Mouse (Mus musculus): ENCODE results near the gene Notch2.
A peak's percentile ranks its signal among the peaks of the same experiment; 100 is the strongest.

Notch2 gene

DNA sequence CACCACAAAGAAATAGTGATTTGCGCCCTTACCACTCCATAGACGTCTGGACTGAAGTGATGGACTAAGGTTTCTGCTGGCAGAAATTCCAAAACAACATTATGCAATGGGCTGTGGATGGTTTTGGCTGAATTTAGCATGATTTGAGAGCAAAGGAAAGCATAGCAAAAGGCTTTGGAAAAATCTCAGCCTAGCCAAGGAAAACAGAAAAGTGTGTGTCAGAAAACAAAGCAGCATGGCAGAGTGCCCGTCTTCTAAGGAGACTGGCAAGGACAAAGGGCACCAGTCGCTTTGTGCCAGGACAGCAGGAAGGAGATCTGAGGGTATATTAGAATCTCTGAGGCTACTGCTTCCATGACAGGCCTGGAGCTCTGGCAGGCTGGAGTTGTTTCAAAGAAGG is 165.0 kb downstream of the Notch2 start:
- no peak for DNase-seq

DNA sequence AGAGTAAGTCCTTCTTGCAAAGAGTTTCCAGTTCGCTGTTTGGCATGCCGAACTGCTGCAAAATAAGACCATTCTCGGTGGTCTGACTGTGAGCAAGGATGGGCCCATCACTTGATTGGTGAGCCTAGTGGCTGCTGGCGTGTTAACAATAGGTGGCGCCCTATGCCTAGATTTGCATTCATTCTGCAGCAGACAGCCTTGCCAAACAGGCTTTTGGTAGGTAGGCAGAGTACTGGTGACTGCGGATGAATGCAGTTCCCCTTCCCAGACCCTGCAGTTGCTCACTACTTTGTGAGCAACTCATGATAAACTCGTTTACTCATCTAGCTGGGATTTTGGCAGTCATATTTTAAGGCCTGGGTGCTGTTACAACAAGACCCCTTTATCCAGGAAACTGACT is 167.5 kb downstream of the Notch2 start:
- DNase-seq, result peak; percentile 15

DNA sequence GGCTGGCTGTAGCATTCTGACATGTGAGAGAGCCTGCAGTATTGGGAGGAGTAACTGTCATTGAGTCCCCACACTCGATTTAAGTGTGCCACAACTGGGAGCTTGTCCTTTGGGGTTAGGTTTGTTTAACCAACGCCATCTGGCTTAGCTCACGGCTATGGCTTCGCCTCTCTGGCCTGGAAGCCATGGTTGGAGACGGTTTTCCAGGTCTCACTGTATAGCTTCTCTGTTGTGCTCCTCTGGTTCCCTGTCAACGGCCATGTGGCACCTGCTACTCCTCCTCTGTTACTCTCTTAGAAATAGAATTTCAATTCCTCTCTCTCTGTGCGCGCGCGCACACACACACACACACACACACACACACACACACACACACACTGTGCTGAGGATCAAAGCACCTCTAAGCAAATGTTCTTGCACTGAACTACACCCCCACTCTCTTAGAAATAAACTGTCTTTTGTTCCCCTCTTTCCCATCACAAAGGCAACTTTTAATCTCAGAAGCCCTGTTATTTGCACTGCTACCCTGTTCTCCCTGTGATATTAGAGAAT is 171.9 kb downstream of the Notch2 start:
- DNase-seq, result no peak

DNA sequence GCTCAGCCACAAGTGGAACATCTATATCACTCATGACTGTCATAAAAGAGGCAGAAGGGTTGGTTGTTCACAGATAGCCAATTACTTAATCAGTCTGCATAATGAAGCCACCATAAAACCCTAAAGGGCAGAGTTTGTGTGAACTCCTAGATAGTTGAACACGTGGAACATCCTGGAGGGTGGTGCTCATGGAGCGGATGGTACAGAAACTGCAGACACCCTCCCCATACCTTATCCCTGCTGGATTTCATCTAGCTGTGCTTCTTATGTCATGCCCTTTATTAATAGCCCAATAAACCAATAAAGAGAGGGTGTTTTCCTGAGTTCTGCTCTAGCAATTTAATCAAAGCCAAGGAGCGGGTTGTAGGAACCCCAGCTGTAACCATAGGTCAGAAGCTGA is 174.4 kb downstream of the Notch2 start:
- DNase-seq, result no peak

DNA sequence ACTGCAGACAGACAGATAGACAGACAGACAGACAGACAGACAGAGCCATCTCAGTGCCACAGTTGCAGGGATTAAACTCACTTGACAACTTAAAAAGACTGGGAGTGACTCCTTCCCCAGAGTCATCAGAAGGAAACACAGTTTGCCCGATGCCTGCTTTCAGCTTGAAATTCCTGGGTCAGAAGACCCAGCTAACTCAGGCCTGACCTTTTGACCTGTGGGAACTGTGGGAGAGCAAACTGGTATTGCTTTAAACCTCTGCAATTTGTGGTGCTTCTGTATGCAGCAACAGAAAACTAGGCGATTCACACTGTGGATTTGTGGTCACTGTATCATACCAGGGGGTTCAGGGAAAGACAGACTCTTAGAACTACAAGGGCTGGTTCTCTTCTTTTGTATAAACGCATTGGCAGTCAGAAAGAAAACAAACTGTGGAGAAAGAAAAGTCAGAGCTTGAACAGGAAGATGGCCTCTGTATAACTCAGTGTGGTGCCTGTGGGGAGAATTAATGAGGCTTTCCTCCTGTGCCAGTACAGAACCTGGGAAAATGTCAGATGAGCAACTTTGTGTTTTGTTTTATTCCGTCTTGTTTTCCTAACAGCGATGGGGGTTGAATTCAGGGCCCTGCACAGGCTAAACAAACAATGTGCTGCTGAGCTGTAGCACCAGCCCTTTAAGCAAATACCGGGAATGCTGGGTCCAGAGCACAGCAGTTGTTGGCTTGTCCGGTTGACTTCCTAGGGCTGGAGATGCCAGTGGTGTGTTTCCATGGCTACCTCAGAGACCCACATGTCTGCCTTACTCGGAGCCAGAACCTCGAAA is 184.6 kb downstream of the Notch2 start:
- no peak for DNase-seq

DNA sequence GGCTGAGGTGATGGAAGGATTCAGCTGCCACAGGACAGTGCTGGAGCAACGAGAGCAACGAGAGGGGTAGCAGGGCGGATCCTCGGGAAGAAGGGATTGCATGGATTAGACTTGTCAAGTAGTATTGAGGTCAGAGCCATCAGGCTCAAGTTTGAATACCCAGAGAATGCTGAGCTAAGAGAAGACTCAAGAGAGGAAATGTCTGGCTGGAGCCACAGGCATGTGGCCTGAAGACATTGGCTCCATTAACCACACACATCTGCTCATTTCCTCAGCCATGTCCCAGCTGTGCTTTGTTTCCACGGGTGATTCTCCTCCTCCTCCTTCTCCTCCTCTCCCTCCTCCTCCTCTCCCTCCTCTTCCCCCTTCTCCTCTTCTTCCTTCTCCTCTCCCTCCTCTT is 186.4 kb downstream of the Notch2 start:
- DNase-seq, result no peak
